Mouse (Mus musculus): ENCODE results near the gene Slc50a1.
A peak's percentile ranks its signal among the peaks of the same experiment; 100 is the strongest.

Gene Slc50a1

DNA sequence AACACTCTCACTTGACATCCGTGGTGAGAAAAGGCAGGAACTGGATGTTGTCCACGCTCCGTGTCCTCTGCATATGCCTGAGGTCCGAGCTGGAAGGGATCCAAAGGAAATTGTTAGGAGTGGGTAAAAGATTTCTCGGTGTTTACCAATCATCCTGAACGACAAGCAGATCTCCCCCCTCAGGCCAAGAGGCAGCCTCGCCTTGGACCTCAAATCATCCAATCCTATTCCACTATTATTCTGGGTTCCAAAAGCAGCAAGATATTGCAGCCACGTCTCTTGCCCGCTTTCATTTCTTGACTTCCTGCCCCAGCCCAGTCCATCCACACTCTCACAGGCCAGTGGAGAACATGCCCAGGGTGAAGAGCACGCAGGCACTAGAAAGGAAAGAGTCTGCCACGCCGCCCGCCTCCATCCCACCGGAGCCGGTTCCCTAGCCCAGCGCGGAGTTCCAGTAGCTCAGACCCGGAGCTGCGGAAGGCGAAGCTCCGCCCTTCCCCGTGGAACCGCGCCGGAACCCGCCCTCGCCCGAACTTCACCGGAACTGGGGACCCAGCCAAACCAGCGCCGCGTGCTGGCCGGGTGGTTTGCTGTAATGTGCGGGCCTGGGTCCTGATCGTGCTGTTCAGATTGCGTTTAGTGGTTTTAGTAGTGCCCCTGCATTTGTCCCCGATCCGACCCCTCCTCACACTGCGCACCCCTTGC is at the start of gene Slc50a1:
Gene Slc50a1 (minus strand): TSS at position 520 of the 705 bp plus-strand sequence.
- peak; percentile 85 for DNase-seq (ENCODE audit: low read depth, low spot score)

DNA sequence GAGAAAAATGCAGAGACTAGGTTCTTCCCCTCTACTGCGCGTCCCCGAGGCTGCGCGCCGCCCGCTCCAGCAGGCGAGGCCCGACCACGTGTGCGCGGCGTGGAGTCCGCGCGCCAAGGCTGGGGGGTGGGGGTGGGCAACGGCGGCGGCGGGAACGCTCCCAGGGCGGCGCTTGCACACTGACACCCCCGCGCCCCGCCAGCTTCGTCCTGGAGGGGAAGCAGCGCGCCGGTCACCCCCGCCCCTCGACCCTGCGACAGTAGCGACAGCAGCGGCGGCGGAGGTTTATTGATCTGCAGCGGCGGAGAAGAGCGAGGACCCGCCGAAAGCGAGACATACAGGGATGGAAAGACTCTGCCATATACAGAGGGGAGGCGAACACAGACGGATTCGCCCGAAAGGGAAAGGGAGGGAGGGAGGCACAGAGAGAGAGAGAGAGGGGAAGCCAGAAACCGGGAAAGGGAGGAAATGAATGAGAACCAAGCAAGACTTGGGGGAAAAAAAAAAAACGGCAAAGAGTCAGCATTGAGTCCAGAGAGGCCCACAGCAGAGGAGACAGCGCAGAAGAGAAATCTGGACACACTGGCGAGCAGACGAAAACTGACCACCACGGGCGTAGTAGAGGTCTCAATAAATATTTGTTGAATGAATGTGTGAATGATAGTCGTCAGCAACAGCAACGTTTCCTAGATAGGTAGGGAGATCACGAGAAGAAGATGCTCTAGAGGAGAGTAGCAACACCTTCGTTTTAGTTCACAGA is 49.4 kb upstream of the Slc50a1 start:
- no peak for DNase-seq (ENCODE audit: low read depth, low spot score)

DNA sequence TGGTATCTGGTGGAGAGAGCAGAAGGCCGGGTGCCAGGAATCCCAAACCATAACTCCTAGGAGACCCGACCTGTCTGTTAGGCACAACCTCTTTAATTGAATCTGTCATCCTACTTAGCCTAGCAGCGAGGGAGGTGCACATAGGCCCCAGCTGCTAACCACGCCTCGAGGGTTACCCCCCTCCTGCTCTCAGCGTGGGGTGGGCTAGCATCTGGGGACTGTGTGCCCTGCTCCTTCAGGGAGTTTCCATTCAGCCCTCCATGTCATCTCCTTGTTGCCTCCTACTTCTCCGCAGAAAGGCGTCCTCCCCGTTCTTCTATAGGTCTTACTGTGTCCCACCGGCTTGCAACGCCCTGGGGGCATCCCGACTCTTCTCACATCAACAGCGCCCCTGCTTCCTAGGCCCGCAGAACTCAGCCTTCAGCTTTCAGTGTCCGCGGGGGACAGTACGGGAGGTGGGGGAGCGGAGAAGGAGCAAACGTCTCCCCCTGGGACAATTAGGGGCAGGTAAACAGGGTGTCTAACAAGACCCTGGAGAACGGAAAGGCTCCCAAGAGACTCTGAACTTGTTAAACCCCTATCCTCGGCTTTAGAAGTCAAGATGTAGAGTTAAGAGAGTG is 48.7 kb upstream of the Slc50a1 start:
- DNase-seq (ENCODE audit: low read depth, low spot score): no peak

DNA sequence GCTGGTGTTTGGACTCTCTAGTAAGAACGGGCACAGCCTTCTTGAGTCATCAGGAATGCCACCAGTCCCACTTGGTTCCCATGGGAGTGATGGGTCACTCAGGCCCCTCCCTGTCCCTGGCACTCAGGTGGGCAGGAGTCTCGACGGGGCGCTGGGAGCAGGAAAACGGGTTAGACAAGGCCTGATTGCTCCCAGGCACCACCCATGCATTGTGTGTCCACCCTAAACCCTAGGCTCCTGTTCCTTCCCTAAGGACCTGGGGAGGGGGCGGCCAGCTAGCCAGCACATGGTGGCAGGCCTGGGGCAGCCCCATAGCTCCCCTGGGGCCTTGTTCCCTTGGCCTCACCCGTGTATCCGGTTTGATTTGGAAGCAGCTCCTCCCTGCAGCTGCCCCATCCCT is 47.9 kb upstream of the Slc50a1 start:
- no peak for DNase-seq (ENCODE audit: low read depth, low spot score)

DNA sequence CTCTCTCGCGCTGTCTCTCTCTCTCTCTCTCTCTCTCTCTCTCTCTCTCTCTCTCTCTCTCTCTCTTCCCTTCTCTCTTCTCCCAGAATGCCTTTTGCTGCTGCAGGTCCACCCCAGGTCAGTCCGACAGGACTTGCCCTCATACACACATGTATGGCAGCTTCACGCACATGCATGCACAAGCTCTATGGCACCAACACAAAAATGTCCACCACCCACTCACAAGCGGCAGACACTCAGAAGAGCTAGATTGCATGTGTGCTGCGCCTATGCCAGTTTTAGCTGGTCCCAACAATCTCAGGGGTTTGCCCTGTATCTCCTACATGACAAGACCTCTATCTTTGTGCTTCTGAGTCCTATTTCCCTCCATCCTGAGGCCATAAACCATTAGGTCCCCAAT is 46.9 kb upstream of the Slc50a1 start:
- DNase-seq (ENCODE audit: low read depth, low spot score): no peak

DNA sequence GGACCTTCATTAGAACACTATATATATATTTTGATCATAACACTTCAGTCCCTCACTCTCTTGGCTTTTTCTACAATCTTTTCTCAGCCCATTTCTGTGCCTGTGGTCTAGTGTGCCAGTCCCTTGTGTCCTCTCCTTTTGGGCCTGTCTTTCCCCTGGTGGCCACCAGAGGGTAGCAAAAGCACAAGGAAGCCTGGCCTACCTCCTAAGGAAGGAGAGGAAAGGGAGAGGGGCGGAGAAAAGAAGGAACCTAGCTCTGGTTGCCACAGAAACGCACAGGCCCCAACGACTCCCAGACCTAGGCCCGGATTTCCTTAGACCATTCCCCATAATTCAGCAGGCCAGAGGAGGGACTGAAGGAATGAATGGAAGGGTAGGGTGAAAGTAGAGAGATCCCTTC is 46.5 kb upstream of the Slc50a1 start:
- DNase-seq (ENCODE audit: low read depth, low spot score): peak; percentile 72

DNA sequence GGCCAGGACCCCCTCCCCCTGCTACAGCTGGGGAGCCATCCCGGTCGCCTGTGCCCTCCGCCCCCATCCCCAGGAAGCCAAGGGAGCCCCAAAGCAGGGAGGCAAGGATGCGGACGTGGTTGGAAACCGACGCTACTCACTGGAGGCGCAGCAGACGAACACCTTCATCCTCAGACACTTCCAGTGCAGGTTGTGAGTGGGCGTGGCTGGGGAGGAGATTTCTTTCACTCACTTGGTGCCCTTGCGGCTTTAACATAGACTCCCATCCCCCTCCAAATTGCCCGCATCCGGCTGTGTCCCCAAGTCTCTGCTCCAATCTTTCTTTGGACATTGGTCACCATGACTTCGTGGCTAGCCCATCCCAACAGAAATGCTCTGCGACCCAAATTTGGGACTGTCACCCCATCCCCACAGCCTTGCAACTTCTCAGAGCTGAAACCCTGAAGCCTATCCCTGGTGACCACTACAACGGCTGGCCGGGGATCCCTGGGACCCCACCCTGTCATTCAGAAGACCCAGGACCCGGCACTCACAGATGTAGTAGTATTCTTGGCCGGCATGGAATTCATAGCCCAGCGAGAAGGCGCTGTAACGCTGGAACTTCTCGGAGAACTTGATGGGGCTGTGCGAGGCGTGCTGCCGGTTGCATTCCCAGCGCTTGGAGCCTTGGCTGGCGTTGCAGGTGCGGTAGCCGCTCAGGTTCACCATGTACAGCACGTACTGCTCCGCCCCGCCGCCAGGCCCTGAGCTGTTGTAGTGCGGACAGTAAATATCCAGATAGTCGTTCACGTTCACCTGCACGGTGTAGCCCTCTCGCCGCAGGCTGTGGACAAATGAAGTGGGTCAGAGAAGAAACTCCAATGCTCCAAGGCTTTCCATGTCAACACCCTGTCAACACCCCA is 45.8 kb upstream of the Slc50a1 start:
- DNase-seq (ENCODE audit: low read depth, low spot score): no peak

DNA sequence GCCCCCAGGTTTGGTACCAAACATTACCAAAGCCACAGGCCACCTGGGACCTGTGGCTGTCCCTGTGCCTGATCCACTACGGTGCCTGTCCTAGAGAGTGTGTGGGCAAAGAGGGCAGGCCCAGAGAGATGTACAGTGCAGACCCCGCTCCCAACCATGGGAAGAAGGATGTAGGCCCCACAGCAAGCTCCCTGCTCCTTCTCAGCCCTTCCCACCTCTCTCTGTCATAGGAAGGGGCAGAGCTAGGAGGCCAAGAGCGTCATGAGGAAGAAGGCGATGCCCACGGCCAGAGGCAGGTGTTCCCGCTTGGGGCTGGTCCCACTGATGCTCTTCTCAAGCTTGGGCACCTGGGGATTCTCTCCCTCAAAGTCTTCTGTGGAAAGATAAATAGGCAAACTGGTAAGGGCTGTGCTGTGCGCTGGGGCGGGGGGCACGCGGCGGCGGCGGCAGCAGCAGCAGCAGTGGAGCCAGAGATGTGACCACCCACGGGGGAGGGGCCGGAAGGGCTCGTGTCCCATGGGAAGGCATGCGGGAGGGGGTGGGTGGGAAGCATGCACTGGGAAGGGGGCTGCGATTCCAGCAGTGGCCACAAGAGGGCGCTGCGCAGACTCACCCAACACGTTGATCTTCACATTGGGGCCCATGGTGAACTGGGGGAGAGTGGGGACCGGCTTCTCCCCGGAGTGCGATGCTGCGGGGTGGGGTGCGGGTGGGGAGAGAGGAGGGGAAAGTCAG is 45.0 kb upstream of the Slc50a1 start:
- DNase-seq (ENCODE audit: low read depth, low spot score): peak; percentile 54

DNA sequence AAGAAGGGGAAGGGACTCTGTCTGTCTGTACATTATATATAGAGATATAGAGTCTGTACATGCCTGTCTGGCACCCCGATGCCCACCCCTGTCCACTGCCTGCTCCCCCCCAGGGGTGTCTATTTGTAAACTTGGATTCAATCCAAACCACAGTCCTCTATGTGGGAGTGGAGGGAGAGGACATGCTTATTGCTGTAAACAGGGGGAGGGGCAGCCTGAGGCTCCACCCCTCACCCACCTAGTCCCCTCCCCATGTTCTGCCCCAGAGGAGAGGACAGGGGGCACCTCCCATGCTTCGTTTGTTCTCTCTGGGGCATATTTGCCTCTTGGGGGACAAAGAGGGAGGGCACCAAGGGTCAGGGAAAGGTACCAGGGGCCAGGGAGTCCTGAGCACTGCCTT is 44.4 kb upstream of the Slc50a1 start:
- DNase-seq (ENCODE audit: low read depth, low spot score): no peak

DNA sequence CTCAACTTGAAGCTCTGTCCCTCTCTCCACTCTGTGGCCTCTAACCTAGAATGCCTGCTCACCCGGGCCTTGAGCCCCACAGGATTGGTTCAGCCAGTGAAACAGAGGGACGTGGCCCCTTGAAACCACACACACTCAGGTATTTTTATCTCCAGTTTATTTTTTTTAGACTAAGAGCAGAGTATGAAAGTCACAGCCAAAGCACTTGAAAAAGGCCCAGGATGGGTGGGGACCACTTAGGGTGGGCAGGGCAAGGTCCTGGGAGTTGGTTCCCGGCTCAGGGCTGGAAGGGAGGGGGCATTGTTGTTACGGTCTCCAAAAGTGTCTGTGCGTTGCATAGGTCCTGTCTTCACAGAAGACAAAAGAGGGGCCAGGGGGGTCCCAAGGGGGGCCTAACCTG is 44.0 kb upstream of the Slc50a1 start:
- DNase-seq (ENCODE audit: low read depth, low spot score): no peak

DNA sequence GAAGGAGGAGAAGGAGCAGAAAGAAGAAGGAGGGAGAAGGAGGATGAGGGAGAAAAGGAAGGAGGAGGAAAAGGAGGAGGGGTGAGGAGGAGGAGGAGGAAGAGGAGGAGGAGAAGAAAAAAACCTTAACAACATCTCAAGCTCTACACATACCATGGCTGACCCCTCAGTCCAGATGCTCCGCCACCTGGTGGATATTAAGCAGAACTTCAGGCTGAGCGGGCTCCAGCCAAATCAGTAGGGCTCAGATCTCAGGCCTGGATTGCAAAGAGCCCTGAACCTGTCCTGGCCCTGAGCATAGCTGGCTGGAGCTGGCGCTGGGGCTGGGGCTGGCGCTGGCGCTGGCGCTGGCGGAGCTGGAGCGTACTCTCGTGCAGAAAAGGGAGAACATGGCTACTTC is 37.7 kb upstream of the Slc50a1 start:
- peak; percentile 76 for DNase-seq (ENCODE audit: low read depth, low spot score)

DNA sequence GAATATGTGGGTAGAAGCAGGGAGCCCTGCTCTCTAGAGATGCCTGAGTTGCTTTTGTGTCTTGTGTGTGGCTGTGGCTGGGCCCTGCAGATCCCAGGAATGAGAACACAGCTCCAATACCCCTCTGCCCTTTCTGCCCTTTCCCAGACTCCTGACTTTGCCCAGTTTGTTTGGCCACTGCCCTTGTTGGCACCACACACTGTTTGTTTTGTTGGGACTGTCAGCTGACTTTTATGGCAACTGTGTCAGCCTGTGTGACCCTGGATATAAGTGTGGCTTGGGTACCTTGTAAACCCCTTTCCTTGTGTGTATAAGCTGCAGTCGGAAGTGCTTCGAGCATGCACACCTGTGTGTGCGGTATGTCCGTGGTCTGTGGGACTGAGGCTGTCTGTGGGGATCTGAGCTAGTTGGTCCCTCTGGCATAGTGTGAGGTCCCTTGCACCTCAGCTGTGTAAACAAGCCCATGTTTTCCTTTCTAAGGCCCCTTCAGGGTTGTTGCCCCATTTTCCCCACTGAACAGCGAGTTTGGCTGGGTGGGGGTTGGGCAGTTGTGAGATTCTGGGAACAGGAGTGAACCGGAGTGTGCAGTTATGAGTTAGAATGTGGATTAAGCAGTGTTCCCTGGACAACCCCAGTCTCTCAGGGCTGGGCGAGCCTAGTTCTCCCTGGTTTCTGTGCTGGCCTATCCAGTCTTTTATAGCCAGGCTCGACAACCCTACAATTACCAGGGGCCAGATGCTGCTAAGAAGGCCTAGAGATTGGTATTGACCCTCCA is 35.4 kb upstream of the Slc50a1 start:
- no peak for DNase-seq (ENCODE audit: low read depth, low spot score)

DNA sequence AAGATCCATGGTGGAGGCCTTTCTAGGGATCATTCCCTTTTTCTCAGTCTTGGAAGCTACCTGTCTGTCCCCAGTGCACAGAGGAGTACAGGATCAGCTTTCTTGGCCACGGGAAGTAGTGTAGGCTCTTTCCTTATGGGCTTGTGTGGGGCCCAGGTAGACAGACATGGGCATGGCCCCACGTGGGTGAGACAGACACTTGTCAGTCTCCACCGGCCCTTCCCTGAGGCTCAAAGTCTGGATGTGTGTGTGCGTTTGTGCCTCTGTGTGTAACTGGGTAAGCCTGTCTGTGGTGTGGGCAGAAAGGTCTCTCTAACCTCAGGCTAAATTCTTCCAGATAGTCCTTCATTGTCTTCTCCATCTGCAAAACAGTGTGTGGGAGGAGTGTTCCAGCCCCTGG is 34.7 kb upstream of the Slc50a1 start:
- no peak for DNase-seq (ENCODE audit: low read depth, low spot score)

DNA sequence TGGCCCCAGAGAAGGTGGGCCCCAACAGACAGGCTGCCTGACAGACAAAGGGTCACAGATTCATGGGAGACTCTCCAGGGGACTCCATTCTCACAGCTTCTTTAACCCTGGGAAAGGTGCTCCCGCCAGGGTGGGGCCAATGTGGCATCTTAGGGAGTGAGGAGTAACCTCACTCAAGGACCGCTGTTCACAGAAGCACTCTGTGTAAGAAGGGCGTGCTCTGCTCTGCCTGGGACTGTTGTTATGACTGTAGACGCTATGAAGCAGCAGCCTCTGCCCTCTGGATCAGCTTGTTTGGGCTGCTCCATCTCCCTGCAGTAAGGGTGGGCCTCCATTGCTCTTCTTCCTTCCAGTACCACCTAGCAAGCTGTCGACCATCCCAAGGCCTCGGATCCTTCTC is 34.1 kb upstream of the Slc50a1 start:
- no peak for DNase-seq (ENCODE audit: low read depth, low spot score)

DNA sequence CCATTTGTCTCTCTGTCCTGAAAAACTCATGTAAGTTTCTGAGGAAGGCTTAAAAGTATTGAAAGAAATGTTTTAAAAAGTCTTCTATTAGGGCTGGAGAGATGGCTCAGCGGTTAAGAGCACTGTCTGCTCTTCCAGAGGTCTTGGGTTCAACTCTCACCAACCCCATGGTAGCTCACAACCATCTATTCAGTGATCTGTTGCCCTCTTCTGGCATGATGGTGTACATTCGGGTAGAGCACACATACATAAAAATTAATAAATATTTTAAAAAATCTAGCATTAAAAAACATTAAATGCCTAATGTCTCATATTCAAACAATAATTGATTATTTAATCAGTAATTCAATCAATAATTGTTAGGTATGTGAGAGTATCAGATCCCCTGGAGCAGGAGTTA is 30.1 kb upstream of the Slc50a1 start:
- DNase-seq (ENCODE audit: low read depth, low spot score): no peak

DNA sequence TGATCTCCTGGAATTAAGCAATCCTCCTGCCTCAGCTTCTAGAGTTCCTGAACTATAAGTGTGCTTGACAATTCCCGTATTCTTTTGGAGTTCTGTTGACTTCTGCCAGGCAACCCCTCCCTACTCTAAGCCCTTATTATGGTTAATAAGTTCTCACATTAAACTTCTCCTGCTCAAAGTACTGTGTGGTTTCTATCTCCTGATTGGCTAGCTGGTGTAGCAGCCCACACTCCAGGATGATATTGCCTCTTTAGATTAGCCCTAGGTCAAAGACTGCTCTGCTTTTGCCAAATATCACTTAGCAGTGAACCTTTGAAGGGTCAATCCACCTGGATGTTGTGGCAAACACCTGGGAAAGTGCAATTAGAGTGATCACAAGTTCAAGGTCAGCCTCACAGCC is 29.7 kb upstream of the Slc50a1 start:
- no peak for DNase-seq (ENCODE audit: low read depth, low spot score)

DNA sequence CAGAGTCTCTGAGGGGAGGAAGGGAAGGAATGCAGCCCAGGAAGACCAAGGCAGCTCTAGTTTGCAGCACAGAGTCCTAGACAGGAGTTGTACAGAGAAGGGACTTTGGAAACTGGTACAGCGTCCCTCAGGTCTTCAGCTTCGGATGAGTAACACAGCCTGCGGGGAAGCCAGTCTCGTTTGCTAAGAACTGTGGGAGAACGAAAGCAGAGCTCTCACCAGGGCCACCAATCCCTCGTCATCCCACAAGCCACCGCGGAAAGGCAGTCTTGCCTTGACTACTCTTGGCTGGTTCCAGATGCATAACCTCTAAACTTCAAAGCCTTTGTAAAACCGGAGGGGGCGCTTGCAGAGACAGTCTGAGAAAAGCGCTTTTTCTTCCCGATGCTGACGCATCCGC is 29.1 kb upstream of the Slc50a1 start:
- no peak for DNase-seq (ENCODE audit: low read depth, low spot score)

DNA sequence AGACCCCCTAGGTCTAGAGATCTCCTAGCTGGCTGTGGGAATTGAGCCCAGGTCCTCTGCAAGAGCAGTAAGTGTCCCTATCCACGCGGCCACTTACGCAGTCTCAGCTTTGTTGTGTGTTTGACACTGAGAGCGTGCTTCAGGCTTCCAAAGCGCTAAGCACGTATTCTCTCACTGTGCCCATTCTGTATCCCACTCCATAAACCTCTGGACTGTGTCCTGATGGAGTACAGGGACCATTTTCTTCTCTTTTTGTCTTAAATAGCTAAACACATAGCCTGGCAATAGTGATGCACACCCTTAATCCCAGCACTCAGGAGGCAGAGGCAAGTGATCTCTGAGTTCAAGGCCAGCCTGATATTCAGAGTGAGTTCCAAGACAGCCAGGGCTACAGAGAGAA is 28.5 kb upstream of the Slc50a1 start:
- DNase-seq (ENCODE audit: low read depth, low spot score): no peak

DNA sequence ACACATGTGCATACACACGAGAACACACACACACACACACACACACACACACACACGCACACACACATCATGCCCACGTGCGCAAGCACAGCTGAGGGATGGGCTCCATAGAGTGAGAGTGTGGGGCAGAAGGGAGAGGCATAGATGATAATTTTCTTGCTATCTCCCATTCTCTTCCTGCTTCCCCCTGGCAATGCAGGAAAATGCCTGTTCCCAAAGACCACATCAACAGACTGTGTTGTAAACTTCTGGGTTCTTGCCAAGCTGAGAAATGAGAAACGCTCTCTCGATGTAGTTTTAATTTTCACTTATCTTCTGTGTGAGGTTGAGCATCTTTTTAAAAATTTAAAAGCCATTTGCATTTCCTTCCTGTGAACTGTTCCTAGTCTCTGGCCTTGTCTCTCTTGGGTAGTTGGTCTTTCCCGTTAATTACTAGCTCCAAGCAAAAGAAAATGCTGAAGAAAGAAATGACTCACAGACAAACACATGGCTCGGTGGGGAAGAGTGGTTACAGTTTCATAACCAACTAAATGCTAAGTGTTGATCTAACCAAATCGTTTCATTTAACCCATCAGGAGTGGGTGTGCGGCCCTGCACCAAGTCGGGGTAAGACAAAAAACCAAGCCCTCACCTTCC is 26.5 kb upstream of the Slc50a1 start:
- no peak for DNase-seq (ENCODE audit: low read depth, low spot score)

DNA sequence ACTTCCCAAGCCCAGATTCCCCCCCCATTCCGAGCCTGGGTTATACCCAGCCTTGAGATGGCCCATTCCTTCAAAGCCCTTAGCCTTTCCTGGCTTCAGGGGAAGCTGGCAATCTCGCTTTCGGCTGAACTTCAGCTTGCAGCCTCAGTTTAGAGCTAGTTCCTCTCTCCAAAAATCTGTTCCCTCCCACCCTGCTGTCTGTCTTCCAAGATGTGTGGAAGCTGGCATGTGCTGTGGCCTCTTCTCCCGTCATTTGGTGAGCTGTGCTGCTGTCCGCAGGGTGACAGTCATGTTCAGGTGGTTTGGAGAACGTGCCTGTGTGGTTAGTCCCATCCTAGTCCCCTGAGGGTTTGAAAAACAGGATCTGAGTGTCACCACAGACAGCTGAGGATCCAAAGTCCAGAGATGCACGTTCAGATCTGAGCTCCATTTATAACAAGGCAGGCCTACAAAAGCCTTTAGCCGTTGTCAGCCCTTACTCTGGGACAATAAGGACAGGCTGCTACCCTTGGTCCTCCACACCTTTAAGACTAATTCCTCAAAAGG is 25.4 kb upstream of the Slc50a1 start:
- DNase-seq (ENCODE audit: low read depth, low spot score): no peak
